Mouse (Mus musculus): ENCODE data around the gene Rmdn3. TPM values are rescaled to one million over a fixed set of nuclear protein-coding genes. Genes with fewer than 3 reads are reported as not detected.

Gene Rmdn3
- polyA plus RNA-seq, 1 experiment, result 15.8 TPM

DNA sequence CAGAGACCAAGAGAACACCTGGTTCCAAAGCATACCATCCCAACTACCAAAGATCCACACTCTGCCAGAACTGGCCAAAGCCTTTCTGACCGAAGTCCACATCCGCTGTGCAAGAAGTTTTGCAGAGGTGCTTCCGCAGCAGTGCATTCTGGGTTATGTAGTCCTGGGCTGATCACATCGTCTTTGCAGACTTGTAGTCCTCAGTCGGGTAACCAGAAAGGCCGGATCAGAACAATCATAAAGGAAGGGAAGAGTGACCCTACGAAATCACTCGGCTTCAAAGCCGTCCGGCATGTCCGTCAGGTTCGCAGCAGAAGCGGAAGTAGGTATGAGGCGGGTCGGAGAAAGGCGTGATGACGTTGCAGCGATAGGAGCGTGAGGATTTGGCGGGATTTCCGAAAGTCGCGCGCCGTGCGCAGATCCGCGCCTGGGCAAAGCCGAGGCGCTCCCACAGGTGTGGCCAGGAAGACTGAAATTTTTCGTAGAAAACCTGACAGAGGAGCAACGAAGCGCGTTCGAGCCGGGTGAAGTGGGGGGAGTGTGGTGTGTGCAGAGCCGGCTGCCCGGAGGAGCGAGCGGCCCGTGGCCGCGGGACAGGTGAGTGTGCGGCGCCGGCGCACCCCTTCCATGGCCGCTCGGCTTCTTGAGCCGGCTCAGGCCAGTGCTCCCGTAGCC is 44.3 kb downstream of the Rmdn3 start, which contains the start of gene Rad51:
Rad51 (plus strand) TSS at position 356 of the 675 bp plus-strand sequence.
- Histone ChIP-seq H3K4me3 (ENCODE audit: insufficient read depth, low read length) (peak within 1 kb of the TSS; percentile 66), H3K27ac (ENCODE audit: insufficient read depth, low read depth, low read length) (peak within 1 kb of the TSS; percentile 80), H3K4me1 (ENCODE audit: control insufficient read depth, insufficient read depth, low read length) (peaks cover 2% of the 10 kb centered on the region; the same call in 1 of the 2 replicates)
- TF ChIP-seq CTCF (IDR thresholded peaks at IDR 0.05; ENCODE audit: low read depth, low read length) (no peak), POLR2A (IDR thresholded peaks at IDR 0.05; ENCODE audit: borderline replicate concordance, low read depth, low read length) (no peak)

DNA sequence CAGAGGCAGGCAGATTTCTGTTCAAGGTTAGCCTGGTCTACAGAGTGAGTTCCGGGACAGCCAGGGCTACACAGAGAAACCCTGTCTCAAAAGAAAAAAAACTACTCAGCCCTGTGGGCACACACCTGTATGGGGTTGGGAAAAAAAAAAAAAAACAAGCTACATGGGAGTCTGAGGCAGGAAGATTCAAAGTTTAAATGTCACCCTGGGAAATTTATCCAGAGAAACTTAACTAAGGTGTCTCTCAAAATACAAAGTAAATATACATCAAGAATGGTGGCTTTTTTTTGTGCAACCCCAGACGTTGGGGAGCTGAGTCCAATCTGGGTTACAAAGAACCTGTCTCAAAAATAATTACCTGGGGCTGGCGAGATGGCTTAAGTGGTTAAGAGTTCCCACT is 45.8 kb downstream of the Rmdn3 start:
- TF ChIP-seq CTCF (IDR thresholded peaks at IDR 0.05; ENCODE audit: low read depth, low read length), result no peak
- no peak for TF ChIP-seq POLR2A (IDR thresholded peaks at IDR 0.05; ENCODE audit: borderline replicate concordance, low read depth, low read length)
- peaks cover 2% of the 10 kb centered on the region; the same call in 1 of the 2 replicates for H3K4me1 ChIP-seq (ENCODE audit: control insufficient read depth, insufficient read depth, low read length)
- H3K4me3 ChIP-seq (ENCODE audit: insufficient read depth, low read length), result no peak overlapping the region
- no peak overlapping the region for H3K27ac ChIP-seq (ENCODE audit: insufficient read depth, low read depth, low read length)

DNA sequence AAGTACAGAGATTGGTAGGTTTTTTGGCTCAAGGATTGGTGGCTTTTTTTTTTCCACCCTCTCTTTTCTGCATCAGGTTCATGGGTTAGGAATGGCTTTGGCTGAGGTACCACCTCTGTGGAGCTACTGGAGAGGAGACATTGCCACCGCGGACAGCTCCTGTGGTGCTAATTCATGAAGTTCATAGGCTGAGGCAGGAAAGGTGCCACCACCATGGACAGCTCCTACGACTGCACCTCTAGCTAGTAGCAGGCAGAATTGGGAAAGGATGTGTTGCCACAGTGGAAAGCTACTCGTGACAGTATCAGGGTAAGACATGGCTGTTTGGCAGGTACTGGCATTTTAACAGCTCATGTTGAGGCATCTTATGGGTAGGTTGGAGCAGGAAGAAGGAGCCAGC is 48.3 kb downstream of the Rmdn3 start:
- Histone ChIP-seq H3K27ac (ENCODE audit: insufficient read depth, low read depth, low read length) (no peak overlapping the region), H3K4me1 (ENCODE audit: control insufficient read depth, insufficient read depth, low read length) (peaks cover 2% of the 10 kb centered on the region; the same call in 1 of the 2 replicates), H3K4me3 (ENCODE audit: insufficient read depth, low read length) (no peak overlapping the region)
- TF ChIP-seq POLR2A (IDR thresholded peaks at IDR 0.05; ENCODE audit: borderline replicate concordance, low read depth, low read length) (no peak), CTCF (IDR thresholded peaks at IDR 0.05; ENCODE audit: low read depth, low read length) (no peak)

DNA sequence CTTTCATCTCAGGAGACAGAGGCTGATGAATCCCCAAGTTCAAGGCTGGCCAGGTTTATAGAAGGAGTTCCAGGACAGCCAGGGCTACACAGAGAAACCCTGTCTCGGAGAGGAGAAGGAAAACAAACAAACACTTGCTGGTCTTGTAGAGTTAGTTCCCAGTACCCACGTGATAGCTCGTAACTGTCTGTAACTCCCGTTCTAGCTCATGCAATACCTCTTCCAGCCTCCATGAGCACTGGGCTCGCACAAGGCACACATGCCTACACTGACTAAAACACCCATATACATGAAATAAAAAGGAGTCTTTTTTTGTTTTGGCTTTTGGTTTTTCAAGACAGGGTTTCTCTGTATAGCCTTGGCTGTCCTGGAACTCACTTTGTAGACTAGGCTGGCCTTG is 50.3 kb downstream of the Rmdn3 start:
- Histone ChIP-seq H3K4me3 (ENCODE audit: insufficient read depth, low read length) (no peak overlapping the region), H3K27ac (ENCODE audit: insufficient read depth, low read depth, low read length) (no peak overlapping the region), H3K4me1 (ENCODE audit: control insufficient read depth, insufficient read depth, low read length) (0 out of 2 replicates have a peak, but pooled peaks cover under 1% of the 10 kb centered on the region)
- TF ChIP-seq POLR2A (IDR thresholded peaks at IDR 0.05; ENCODE audit: borderline replicate concordance, low read depth, low read length) (no peak), CTCF (IDR thresholded peaks at IDR 0.05; ENCODE audit: low read depth, low read length) (no peak)

DNA sequence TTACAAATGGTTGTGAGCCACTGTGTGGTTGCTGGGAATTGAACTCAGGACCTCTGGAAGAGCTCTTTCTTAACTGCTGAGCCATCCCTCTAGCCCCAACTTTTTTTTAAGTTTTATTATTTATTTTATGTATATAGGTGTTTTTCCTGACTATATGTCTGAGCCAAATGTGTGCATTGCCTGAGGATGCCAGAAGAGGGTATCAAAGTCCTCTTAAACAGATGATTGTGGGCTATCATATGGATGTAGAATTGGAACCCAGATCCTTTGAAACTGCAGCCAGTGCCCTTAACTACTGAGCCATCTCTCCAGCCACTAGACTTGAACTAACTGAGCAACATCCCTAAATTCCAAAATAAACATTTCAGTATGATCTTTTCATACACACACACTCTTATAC is 55.3 kb downstream of the Rmdn3 start:
- Histone ChIP-seq H3K27ac (ENCODE audit: insufficient read depth, low read depth, low read length) (no peak overlapping the region), H3K4me1 (ENCODE audit: control insufficient read depth, insufficient read depth, low read length) (no peaks in the 10 kb centered on the region), H3K4me3 (ENCODE audit: insufficient read depth, low read length) (no peak overlapping the region)
- TF ChIP-seq CTCF (IDR thresholded peaks at IDR 0.05; ENCODE audit: low read depth, low read length) (no peak), POLR2A (IDR thresholded peaks at IDR 0.05; ENCODE audit: borderline replicate concordance, low read depth, low read length) (no peak)

Other genes with a start within 250 kb of the Rmdn3 start
- gene Chst14, start 230.5 kb downstream of the Rmdn3 start, polyA plus RNA-seq (2012; ENCODE audit: insufficient read depth, insufficient read length, missing spikeins), result 20.4 and 21.3 TPM in 2 replicates
- 20.9 and 21.5 TPM in 2 replicates for gene Ccdc32, start 127.6 kb downstream of the Rmdn3 start, polyA plus RNA-seq (2012; ENCODE audit: insufficient read depth, insufficient read length, missing spikeins)
- 1.9 and 2.5 TPM in 2 replicates for gene Rpusd2, start 122.2 kb downstream of the Rmdn3 start, polyA plus RNA-seq (2012; ENCODE audit: insufficient read depth, insufficient read length, missing spikeins)
- 11.8 and 17.6 TPM in 2 replicates for gene Knl1, start 109.9 kb downstream of the Rmdn3 start, polyA plus RNA-seq (2012; ENCODE audit: insufficient read depth, insufficient read length, missing spikeins)
- 14.2 and 15.2 TPM in 2 replicates for gene Rad51, start 44.2 kb downstream of the Rmdn3 start, polyA plus RNA-seq (2012; ENCODE audit: insufficient read depth, insufficient read length, missing spikeins)
- not detected in 2 replicates for gene Gchfr, start 10.7 kb upstream of the Rmdn3 start, polyA plus RNA-seq (2012; ENCODE audit: insufficient read depth, insufficient read length, missing spikeins)
- not detected in 2 replicates for gene Gm14137, start 17.5 kb upstream of the Rmdn3 start, polyA plus RNA-seq (2012; ENCODE audit: insufficient read depth, insufficient read length, missing spikeins)
- 41.2 and 50.7 TPM in 2 replicates for gene Zfyve19, start 51.6 kb upstream of the Rmdn3 start, polyA plus RNA-seq (2012; ENCODE audit: insufficient read depth, insufficient read length, missing spikeins)
- 13.5 and 18.6 TPM in 2 replicates for gene Dnajc17, start 51.8 kb upstream of the Rmdn3 start, polyA plus RNA-seq (2012; ENCODE audit: insufficient read depth, insufficient read length, missing spikeins)
- not detected in 2 replicates for gene Ppp1r14d, start 72.9 kb upstream of the Rmdn3 start, polyA plus RNA-seq (2012; ENCODE audit: insufficient read depth, insufficient read length, missing spikeins)
- gene Spint1, start 80.3 kb upstream of the Rmdn3 start, polyA plus RNA-seq (2012; ENCODE audit: insufficient read depth, insufficient read length, missing spikeins), result 3.7 and 4.3 TPM in 2 replicates
- 2.2 and 2.7 TPM in 2 replicates for gene Rhov, start 114.2 kb upstream of the Rmdn3 start, polyA plus RNA-seq (2012; ENCODE audit: insufficient read depth, insufficient read length, missing spikeins)
- gene Vps18, start 131.7 kb upstream of the Rmdn3 start, polyA plus RNA-seq (2012; ENCODE audit: insufficient read depth, insufficient read length, missing spikeins), result 33.6 and 34.1 TPM in 2 replicates
- not detected in 2 replicates for gene Dll4, start 168.8 kb upstream of the Rmdn3 start, polyA plus RNA-seq (2012; ENCODE audit: insufficient read depth, insufficient read length, missing spikeins)
- 0.44 TPM in 1 of 2 replicates, not detected in the other for gene Chac1, start 194.2 kb upstream of the Rmdn3 start, polyA plus RNA-seq (2012; ENCODE audit: insufficient read depth, insufficient read length, missing spikeins)